Mouse (Mus musculus) midbrain, embryonic 13.5 days (tissue): ENCODE data around the gene Rheb. TPM values are rescaled to one million over a fixed set of nuclear protein-coding genes. Genes with fewer than 3 reads are reported as not detected.
A peak's percentile ranks its signal among the peaks of the same experiment; 100 is the strongest.
"Not testable (repeated sequence)": the region's sequence is repeated elsewhere in the genome, so short reads cannot be mapped to it uniquely, and the experiment has no call there.

Experiments used
- ATAC-seq: fragments of 200-750 bp; cut with Nextera tagmentation; 2 replicates; pipeline ENCODE4 v1.8.0; 2017; ENCODE audit warnings: mild to moderate bottlenecking, moderate TSS enrichment, moderate library complexity
- H3K27ac ChIP-seq: fragments of 300-500 bp; sonication (generic); 2 replicates; pipeline ENCODE4 v1.5.1; 2015; ENCODE audit warnings: inconsistent platforms, mild to moderate bottlenecking, moderate library complexity
- H3K27me3 ChIP-seq: fragments of 300-500 bp; sonication (generic); 2 replicates; pipeline ENCODE4 v1.6.1; 2015; ENCODE audit warnings: mild to moderate bottlenecking, inconsistent platforms
- H3K36me3 ChIP-seq: fragments of 300-500 bp; sonication (generic); 2 replicates; pipeline ENCODE4 v1.6.1; 2015; ENCODE audit warnings: mild to moderate bottlenecking, inconsistent platforms
- H3K4me1 ChIP-seq: fragments of 300-500 bp; sonication (generic); replicated peaks from 2 replicates; pipeline ENCODE4 v1.6.1; 2015; ENCODE audit warnings: inconsistent platforms
- H3K4me2 ChIP-seq: fragments of 300-500 bp; sonication (generic); replicated peaks from 2 replicates; pipeline ENCODE4 v1.6.1; 2015; ENCODE audit warnings: moderate library complexity, mild to moderate bottlenecking, inconsistent platforms
- H3K4me3 ChIP-seq: fragments of 300-500 bp; sonication (generic); replicated peaks from 2 replicates; pipeline ENCODE4 v1.5.1; 2015; ENCODE audit warnings: mild to moderate bottlenecking, inconsistent platforms
- H3K9ac ChIP-seq: fragments of 300-500 bp; sonication (generic); replicated peaks from 2 replicates; pipeline ENCODE4 v1.6.1; 2015; ENCODE audit warnings: mild to moderate bottlenecking, inconsistent platforms
- H3K9me3 ChIP-seq: fragments of 300-500 bp; sonication (generic); 2 replicates; pipeline ENCODE4 v1.6.1; 2016; ENCODE audit warnings: mild to moderate bottlenecking, inconsistent platforms
- WGBS: fragments of 180-500 bp; shearing (Covaris S2); methylation state at CpG from one replicate; pipeline ENCODE4 v1.1.7; 2015; 5-methylcytosine and 5-hydroxymethylcytosine counted together
- polyA plus RNA-seq: library from polyadenylated mRNA; unstranded; fragments of >200 nt; fragmentation: Nextera tagmentation; extraction: Ambion mirVana; gene quantifications from 2 replicates; pipeline ENCODE4 v1.2.1, GENCODE M21; 2015

The Rheb gene
- polyA plus RNA-seq, 1 experiment from 2014 or later: 206 TPM

DNA sequence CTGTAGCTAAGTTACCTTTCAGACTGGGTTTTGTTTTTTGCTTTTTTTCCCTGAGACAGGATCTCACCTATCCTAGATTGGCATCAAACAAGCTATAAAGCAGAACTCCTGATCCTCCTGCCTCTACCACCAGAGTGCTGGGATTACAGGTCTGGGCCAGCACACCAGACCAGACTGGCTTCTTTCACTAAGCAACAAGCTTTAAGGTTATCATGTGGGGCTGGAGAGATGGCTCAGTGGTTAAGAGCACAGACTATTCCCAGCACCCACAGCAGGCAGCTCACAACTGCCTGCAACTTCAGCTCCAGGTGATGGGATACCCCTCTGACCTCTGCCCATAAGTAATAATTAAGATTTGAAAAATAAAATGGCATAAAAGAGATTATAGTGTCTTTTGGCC is 63.1 kb downstream of the Rheb start:
- no peak overlapping the region for H3K27ac ChIP-seq
- H3K9ac ChIP-seq: no peak overlapping the region
- no peaks in the 10 kb centered on the region; the same call in 1 of the 2 replicates for H3K9me3 ChIP-seq
- no peaks in the 10 kb centered on the region for H3K36me3 ChIP-seq
- H3K27me3 ChIP-seq: peaks cover 7% of the 10 kb centered on the region; the same call in 1 of the 2 replicates
- H3K4me2 ChIP-seq: no peak overlapping the region
- ATAC-seq: no peak
- H3K4me1 ChIP-seq: peaks cover 14% of the 10 kb centered on the region
- H3K4me3 ChIP-seq: no peak overlapping the region

DNA sequence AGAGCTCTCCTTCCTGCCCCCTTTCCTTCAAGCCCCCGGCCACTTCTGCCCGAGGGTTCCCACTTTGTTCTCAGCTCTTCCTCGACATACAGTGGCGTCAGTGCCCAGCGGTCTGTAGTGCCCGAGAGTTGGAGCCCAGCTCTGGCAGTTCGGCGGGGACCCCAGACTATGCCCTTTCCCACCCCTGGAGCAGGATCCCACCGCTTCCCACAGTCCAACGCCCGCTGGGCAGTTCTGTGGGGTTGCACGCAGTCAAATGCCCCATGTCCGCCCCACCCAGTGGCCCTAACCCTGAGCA is 63.6 kb downstream of the Rheb start:
- 0 out of 2 replicates have a peak, but pooled peaks have one; percentile 30 for ATAC-seq
- Histone ChIP-seq H3K4me3 (0 out of 2 replicates have a peak overlapping the region, but pooled peaks have one; percentile 8), H3K9me3 (no peaks in the 10 kb centered on the region; the same call in 1 of the 2 replicates), H3K4me2 (peak overlapping the region; percentile 43), H3K36me3 (no peaks in the 10 kb centered on the region), H3K27ac (no peak overlapping the region), H3K27me3 (peaks cover 7% of the 10 kb centered on the region; the same call in 1 of the 2 replicates), H3K9ac (peak overlapping the region; percentile 54), H3K4me1 (peaks cover 14% of the 10 kb centered on the region)
- WGBS: 27% methylated on average over 13 of the region's 13 CpGs

DNA sequence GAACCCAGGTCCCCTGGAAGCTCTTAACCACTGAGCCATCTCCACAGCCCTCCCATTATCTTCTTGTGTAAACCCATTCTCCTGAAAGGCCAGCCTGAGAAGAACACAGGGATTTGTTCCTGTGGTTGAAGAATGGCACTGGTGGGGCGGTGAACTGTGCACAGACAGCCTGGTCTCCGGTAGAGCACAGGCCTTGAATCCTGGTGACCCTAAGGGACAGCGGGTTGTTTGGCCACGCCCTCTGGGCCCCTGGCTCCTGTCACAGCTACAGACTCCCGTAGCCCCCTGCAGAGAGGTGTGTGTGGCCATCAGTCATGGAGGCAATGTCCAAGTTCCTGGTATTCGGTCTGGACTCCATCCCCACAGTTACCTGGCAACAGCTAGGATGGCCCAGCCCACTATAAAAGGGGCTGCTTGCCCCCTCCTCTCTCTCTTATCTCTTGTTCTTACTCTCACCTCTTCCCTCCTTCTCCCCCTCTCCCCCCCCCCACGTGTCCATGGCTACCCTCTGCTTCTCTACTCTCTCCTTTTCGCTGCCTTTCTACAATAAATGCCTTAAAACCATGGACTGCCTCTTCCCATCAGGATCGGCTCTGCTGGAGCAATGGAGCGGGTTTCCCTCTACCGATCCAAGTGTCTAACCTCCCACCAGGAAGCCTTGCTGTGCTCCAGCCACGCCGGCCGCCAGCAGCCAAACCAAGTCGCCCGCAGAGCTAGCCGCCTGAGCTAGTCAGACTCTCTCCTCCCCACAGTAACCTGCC is 64.2 kb downstream of the Rheb start:
- Histone ChIP-seq H3K9ac (peak overlapping the region; percentile 54), H3K9me3 (no peaks in the 10 kb centered on the region; the same call in 1 of the 2 replicates), H3K4me3 (0 out of 2 replicates have a peak overlapping the region, but pooled peaks have one; percentile 8), H3K4me1 (peaks cover 14% of the 10 kb centered on the region), H3K36me3 (no peaks in the 10 kb centered on the region), H3K27ac (no peak overlapping the region), H3K27me3 (peaks cover 7% of the 10 kb centered on the region; the same call in 1 of the 2 replicates), H3K4me2 (peak overlapping the region; percentile 43)
- ATAC-seq: peak; percentile 53
- 11% methylated on average over 17 of the region's 17 CpGs for WGBS

- H3K36me3 ChIP-seq: no peaks in the 10 kb centered on the region
- no peak overlapping the region for H3K9ac ChIP-seq
- no peak overlapping the region for H3K4me3 ChIP-seq
- no peaks in the 10 kb centered on the region; the same call in 1 of the 2 replicates for H3K9me3 ChIP-seq
- peaks cover 7% of the 10 kb centered on the region; the same call in 1 of the 2 replicates for H3K27me3 ChIP-seq
- no peak overlapping the region for H3K27ac ChIP-seq
- H3K4me2 ChIP-seq: no peak overlapping the region
- H3K4me1 ChIP-seq: peaks cover 14% of the 10 kb centered on the region
- ATAC-seq: no peak
- WGBS: 68% methylated on average over 4 of the region's 4 CpGs
These were observed 65.7 kb downstream of the Rheb start for GRCm38 (mm10) chr5:24776681-24777080.

- not testable (repeated sequence) for H3K27ac ChIP-seq, ATAC-seq, H3K27me3 ChIP-seq, H3K9ac ChIP-seq, H3K4me3 ChIP-seq, H3K9me3 ChIP-seq, H3K4me2 ChIP-seq, H3K4me1 ChIP-seq, H3K36me3 ChIP-seq
- WGBS: 91% methylated on average over 16 of the region's 16 CpGs
These were observed 67.9 kb downstream of the Rheb start for GRCm38 (mm10) chr5:24774549-24774948.

GRCm38 (mm10) chr5:24757816-24758215 is 84.6 kb downstream of the Rheb start, which contains the start of gene Crygn:
Gene Crygn (minus strand): TSS chr5:24758008.
- 39% methylated on average over 18 of the region's 18 CpGs for WGBS
- no peaks in the 10 kb centered on the region for H3K9me3 ChIP-seq
- no peaks in the 10 kb centered on the region for H3K36me3 ChIP-seq
- no peak within 1 kb of the TSS for H3K9ac ChIP-seq
- no peak for ATAC-seq
- H3K27ac ChIP-seq: no peak within 1 kb of the TSS
- H3K4me3 ChIP-seq: no peak within 1 kb of the TSS
- H3K4me2 ChIP-seq: no peak within 1 kb of the TSS
- H3K27me3 ChIP-seq: peaks cover 10% of the 10 kb centered on the region; the same call in 1 of the 2 replicates
- no peaks in the 10 kb centered on the region for H3K4me1 ChIP-seq

DNA sequence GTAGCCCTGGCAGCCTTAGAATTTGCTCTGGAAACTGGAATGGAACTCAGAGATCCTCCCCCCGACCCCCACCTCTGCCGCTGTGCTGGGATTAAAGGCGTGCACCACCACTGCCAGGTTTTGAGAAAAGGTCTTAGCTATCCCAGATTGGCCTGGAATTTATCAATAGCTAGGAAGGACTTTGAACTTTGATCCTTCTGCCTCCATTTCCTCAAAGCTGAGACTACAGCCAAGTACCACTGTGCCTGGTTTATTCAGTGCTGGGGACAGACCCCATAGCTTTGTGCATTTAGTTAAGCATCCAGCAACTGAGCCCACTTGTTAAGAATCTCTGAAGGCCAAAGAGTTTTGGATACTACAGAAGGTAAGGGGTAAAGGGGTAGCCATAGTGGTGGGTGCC is 85.5 kb downstream of the Rheb start:
- Histone ChIP-seq H3K27ac (no peak overlapping the region), H3K4me1 (peaks cover 6% of the 10 kb centered on the region), H3K4me3 (no peak overlapping the region), H3K36me3 (no peaks in the 10 kb centered on the region), H3K9ac (no peak overlapping the region), H3K9me3 (no peaks in the 10 kb centered on the region), H3K27me3 (peaks cover 10% of the 10 kb centered on the region; the same call in 1 of the 2 replicates), H3K4me2 (no peak overlapping the region)
- 49% methylated on average over 3 of the region's 3 CpGs for WGBS
- ATAC-seq: no peak

Other genes starting within 250 kb of the Rheb start
- gene Smarcd3, start 218.2 kb downstream of the Rheb start, polyA plus RNA-seq: 119 and 127 TPM in 2 replicates
- gene Nub1, start 157.1 kb downstream of the Rheb start, polyA plus RNA-seq: 41.2 and 42.8 TPM in 2 replicates
- 3.8 and 4.9 TPM in 2 replicates for gene Wdr86, start 111.9 kb downstream of the Rheb start, polyA plus RNA-seq
- 0.53 TPM in 1 of 2 replicates, not detected in the other for gene Crygn, start 84.6 kb downstream of the Rheb start, polyA plus RNA-seq